Mouse (Mus musculus): Measurements from ENCODE around the gene Tk2. TPM values are rescaled to one million over a fixed set of nuclear protein-coding genes. Genes with fewer than 3 reads are reported as not detected.

Tk2 gene
- polyA plus RNA-seq (2017; shearing (Covaris generic)), result 60.2 TPM

DNA sequence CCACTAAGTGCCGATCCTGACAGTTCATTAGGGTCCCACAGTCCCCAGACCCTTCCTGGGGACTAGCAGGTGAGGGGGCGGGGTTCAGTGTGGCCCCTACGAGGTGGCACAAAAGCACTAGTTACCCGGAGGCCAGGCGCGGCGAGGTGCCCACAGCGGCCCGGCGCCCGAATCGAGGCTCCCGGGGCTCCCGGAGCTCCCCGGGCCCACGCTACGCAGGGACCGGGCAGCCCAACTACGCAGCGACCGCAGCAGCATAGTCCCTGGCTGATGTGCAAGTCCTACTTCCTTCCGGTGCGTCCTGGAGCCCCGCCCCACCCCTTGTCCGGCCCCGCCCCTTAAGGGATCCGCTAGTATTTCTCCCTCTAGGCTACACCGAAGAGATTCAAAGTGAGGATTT lies at the start of gene Tk2:
Gene Tk2 (minus strand): TSS at position 283 of the 400 bp plus-strand sequence.

DNA sequence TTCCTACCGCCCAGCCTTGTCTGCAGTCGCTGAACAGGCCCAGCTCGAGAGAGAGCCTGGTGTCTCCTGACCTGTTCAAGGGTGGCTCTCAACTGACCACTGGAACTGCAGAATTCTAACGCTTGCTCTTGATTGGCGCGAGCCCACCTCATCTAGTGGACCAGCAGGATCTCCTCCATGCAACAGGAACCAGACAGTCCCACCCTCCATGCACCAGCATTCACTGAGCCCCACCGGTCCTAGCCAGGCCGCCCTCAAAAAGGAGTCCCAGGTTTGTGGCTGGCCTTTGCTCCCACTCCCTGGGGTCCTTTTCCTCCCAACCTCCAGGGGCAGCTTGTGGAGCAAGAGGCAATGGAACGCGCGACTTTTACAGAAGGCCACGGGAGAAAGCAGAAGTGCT lies 44.7 kb upstream of the Tk2 start, which contains the start of gene Cmtm2a:
Gene Cmtm2a (minus strand): TSS at position 101 of the 400 bp plus-strand sequence.

DNA sequence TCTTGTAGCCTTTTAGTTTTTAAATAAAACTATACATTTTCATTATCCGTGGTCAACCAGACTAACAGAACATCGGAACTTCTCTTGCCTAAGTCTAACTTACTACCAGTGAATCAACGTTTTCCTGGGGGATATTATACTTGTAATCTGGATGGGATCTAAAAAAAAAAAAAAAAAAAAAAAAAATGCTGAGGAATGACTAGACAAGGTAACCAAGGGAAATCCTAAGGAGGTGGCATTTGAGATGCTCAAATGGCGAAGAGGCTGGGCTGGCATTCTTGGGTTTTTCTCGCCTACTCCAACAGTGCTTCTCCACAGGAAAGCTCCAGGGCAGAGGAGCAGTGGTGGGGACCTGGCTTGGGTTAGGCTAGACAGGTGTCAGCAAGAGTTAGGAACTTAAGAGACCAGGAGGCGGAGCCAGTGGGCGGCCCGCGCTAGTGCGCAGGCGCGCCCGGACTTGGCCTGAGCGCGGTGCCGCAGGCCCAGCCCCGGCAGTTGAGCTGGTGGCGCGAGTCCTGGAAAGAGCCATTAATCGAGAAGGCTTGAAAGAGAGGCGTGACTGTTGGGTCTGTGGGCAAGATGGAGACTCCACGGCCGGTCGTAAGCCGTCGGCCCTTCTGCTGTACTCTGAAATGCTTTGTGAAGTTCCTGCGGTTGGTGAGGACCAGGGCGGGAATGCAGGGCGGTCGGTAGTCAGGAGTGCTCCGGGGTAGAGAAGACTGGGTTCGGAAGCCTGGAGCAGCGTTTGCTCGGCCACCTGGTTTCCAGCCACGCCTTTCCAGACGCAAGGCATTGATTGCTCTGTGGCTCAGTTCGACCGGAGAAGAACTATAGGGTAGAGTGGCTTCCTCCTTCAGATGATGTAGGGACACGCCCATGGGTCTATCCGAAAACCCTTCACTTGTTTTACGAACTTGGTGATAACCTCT lies 2.3 kb upstream of the Tk2 start, which contains the start of gene Cklf:
Gene Cklf (plus strand): TSS at position 423 of the 929 bp plus-strand sequence.

Other genes with a start within 250 kb of the Tk2 start
- gene Cdh5, start 146.9 kb downstream of the Tk2 start, polyA plus RNA-seq (2017; shearing (Covaris generic)), result 0.85 TPM
- 1.0 TPM for gene Bean1, start 78.1 kb downstream of the Tk2 start, polyA plus RNA-seq (2017; shearing (Covaris generic))
- 71.4 TPM for gene Cklf, start 2.3 kb upstream of the Tk2 start, polyA plus RNA-seq (2017; shearing (Covaris generic))
- gene Cmtm2a, start 44.6 kb upstream of the Tk2 start, polyA plus RNA-seq (2017; shearing (Covaris generic)), result not detected
- gene Gm45711, start 61.5 kb upstream of the Tk2 start, polyA plus RNA-seq (2017; shearing (Covaris generic)), result not detected
- not detected for gene Cmtm1, start 61.6 kb upstream of the Tk2 start, polyA plus RNA-seq (2017; shearing (Covaris generic))
- gene Gm11020, start 73.0 kb upstream of the Tk2 start, polyA plus RNA-seq (2017; shearing (Covaris generic)), result not detected
- not detected for gene Cmtm2b, start 73.7 kb upstream of the Tk2 start, polyA plus RNA-seq (2017; shearing (Covaris generic))
- 5.7 TPM for gene Cmtm3, start 90.9 kb upstream of the Tk2 start, polyA plus RNA-seq (2017; shearing (Covaris generic))
- gene Cmtm4, start 147.2 kb upstream of the Tk2 start, polyA plus RNA-seq (2017; shearing (Covaris generic)), result 0.87 TPM
- 50.4 TPM for gene Dync1li2, start 194.5 kb upstream of the Tk2 start, polyA plus RNA-seq (2017; shearing (Covaris generic))